Mouse (Mus musculus) heart, postnatal 0 days (tissue): ENCODE data around the gene Bax.

Experiments
- CTCF ChIP-seq: IDR thresholded peaks from 2 replicates; pipeline ENCODE4 v1.5.1; 2016; ENCODE audit warnings: antibody characterized with exemption, control low read depth, low read depth
- EP300 ChIP-seq: IDR thresholded peaks from 2 replicates; pipeline ENCODE4 v1.6.1; 2016; ENCODE audit warnings: antibody characterized with exemption, low read depth

DNA sequence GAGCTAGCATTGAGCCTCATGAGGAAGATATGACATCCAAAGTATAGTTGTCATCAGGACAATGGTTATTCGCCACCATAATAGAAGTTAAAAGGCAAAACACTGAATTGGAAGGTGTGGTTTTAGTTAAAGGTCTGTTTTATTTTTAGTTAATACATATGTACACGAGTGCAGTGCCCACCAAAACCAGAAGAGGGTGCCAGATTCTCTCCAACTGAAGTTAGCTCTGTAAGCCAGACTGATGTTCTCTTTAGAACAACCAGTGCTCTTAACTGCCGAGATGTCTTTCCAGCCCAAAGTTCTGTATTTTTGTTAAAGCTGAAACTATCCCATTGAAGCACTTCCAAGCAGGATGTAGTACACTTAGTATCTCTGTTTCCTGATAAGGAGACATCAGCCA lies 4.2 kb upstream of the Bax start:
- peak; percentile 69 for TF ChIP-seq CTCF
- no peak for TF ChIP-seq EP300
